Comparison of ENCODE assay signal across 8 mouse cellular contexts in the genomic region with DNA sequence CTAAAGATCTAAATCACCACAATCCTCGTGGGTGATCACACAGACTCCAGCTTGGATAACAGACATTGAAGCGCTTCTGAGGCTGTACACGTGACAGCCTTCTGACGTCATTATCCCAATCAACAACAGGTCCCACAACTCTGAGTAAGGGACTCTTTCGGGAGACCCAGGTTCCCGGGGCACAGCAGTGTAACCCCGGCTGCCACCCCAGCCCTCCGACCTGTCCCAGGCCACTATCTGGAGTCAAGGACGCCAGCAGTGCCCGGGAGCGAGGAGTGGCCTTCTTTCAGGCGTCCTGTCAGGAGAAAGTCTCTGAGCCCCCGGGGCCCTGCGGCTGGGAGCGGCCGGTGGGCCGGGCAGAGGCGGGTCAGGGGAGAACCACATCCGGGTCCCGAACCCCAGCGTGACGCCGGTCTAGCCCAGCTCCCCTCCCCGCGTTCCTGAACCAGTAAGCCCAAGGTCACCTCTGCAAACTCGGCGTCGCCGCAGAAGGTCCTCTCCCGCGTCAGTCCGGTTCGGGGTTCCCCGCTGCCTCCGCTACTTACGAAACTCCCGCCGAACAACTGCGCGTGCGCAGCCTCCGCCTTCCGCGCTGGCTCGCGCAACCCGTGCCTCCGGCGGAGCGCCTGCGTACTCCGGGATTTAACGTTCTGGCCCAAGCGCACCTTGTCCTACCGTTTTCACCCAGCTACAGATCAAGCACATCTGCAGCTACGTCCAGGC. TPM values are rescaled to one million over a fixed set of nuclear protein-coding genes. Genes with fewer than 3 reads are reported as not detected.
DNase-seq lines count a peak whose midpoint lies in the region; ATAC-seq lines count a peak whose summit lies in the region.

A gene (minus strand): TSS at position 644 of the 723 bp plus-strand sequence.

- H3K27me3 ChIP-seq in hindbrain, embryonic 12.5 days: no peaks in the 10 kb centered on the region

- H3K4me3 ChIP-seq in hindbrain, embryonic 12.5 days: peak within 1 kb of the TSS; percentile 66

- peak within 1 kb of the TSS; percentile 98 for H3K4me2 ChIP-seq in hindbrain, embryonic 12.5 days (replicated peaks)

- peaks cover 23% of the 10 kb centered on the region for H3K4me1 ChIP-seq in hindbrain, embryonic 12.5 days

- DNase-seq in NIH3T3 (ENCODE audit: low read depth): peak; percentile 95
- DNase-seq in cerebellum, postnatal 10 days: peak; percentile 92 to 94
- DNase-seq in frontal cortex, postnatal 10 days (ENCODE audit: low spot score in 2 of 2): peak; percentile 69 to 87
- DNase-seq in layer of hippocampus, postnatal 14 days (ENCODE audit: low spot score in 2 of 2): peak; percentile 82 to 91
- DNase-seq in lung, postnatal 10 days: peak; percentile 92
- peak; percentile 90 for DNase-seq in ovary, postnatal 14 days (ENCODE audit: low spot score)
- DNase-seq in thymus, postnatal 10 days (ENCODE audit: low spot score in 2 of 2): peak; percentile 69 to 90

- 0 out of 2 replicates have a peak, but pooled peaks cover 18% of the 10 kb centered on the region for H3K36me3 ChIP-seq in hindbrain, embryonic 12.5 days

- under 1% methylated on average over 56 of the region's 56 CpGs for WGBS in hindbrain, embryonic 12.5 days

- no peaks in the 10 kb centered on the region for H3K9me3 ChIP-seq in hindbrain, embryonic 12.5 days (replicated peaks)

- peak within 1 kb of the TSS; percentile 75 for H3K9ac ChIP-seq in hindbrain, embryonic 12.5 days

- ATAC-seq in hindbrain, embryonic 12.5 days (ENCODE audit: low FRiP score): peak; percentile 84

- peak within 1 kb of the TSS; percentile 73 for H3K27ac ChIP-seq in hindbrain, embryonic 12.5 days

RNA-seq across cellular contexts. Expression of the gene that starts here (rescaled TPM):
- 35.1 and 36.5 TPM in 2 replicates for polyA plus RNA-seq in hindbrain, embryonic 12.5 days (2016; fragmentation: Nextera tagmentation; extraction: Ambion mirVana)
- total RNA-seq in layer of hippocampus, postnatal 14 days (2021): 1 to 10 TPM; 4.0 to 5.4 TPM

Comparison
In these comparisons a context has a peak if more than half of its experiments do, and no peak if none do; other contexts are left out.
1. Peak in every context shown above with its lines: DNase-seq, ATAC-seq, H3K4me3 ChIP-seq and H3K27ac ChIP-seq.